Comparison of ENCODE assay signal across 9 mouse cellular contexts in genomic region chr17:42658634-42659422, GRCm38 (mm10). TPM values are rescaled to one million over a fixed set of nuclear protein-coding genes. Genes with fewer than 3 reads are reported as not detected.
DNase-seq lines count a peak whose midpoint lies in the region; ATAC-seq and TF ChIP-seq lines count a peak whose summit lies in the region.
"Had no signal": no experiment of that assay in that cellular context is flagged by ENCODE, and none has a peak within 500 bp of the region (broad histone marks: within the 10 kb centered on the region; RNA-seq: fewer than 3 reads in every experiment).

No protein-coding gene starts in this region.

- TF ChIP-seq CTCF in gastrocnemius, adult 2 months (IDR thresholded peaks at IDR 0.05) = peak; percentile 84

- no peak for ATAC-seq in megakaryocyte, adult 5-6 weeks (ENCODE audit: poor library complexity, severe bottlenecking)

- no peak overlapping the region for H3K27ac ChIP-seq in gastrocnemius, adult 2 months

- H3K4me3 ChIP-seq in gastrocnemius, adult 2 months = no peak overlapping the region

- DNase-seq in urinary bladder, postnatal 25 days (ENCODE audit: low spot score) = peak; percentile 57
- no peak for DNase-seq in urinary bladder, adult 2 months (ENCODE audit: low spot score)
- DNase-seq in cerebellum, postnatal 10 days = peak; percentile 56 to 60
- DNase-seq in gastrocnemius, adult 2 months = peak; percentile 36
- peak; percentile 34 for DNase-seq in kidney, adult 9 months
- peak; percentile 11 to 14 for DNase-seq in lung, adult 18-20 months
- DNase-seq in ovary, postnatal 36 days (ENCODE audit: low spot score) = peak; percentile 36

- intact Hi-C loops in gastrocnemius, adult 2 months (cut with DNase I) = loop anchor here (1.0 kb wide), 1 partner anchor 123 kb away; no protein-coding TSS in a partner anchor

RNA-seq across cellular contexts. Expression of gene Adgrf4, which starts 33.3 kb away (rescaled TPM):
- 2.2 and 2.8 TPM in 2 replicates for polyA plus RNA-seq in urinary bladder, adult 2 months (2012; rRNA removed)
- total RNA-seq in gastrocnemius, adult 2 months (2021) = under 1 TPM; 0.17 to 0.33 TPM
- total RNA-seq in megakaryocyte, adult 5-6 weeks (2015) = not detected in 2 replicates
- not detected in 2 replicates for total RNA-seq in megakaryocyte, adult 5-6 weeks (2017)

RNA-seq across cellular contexts. Expression of gene Opn5, which starts 47.6 kb away (rescaled TPM):
- 0.04 TPM in 1 of 2 replicates, not detected in the other for polyA plus RNA-seq in urinary bladder, adult 2 months (2012; rRNA removed)
- not detected for total RNA-seq in gastrocnemius, adult 2 months (2021)
- not detected in 2 replicates for total RNA-seq in megakaryocyte, adult 5-6 weeks (2015)
- total RNA-seq in megakaryocyte, adult 5-6 weeks (2017) = not detected in 2 replicates
- polyA plus RNA-seq: gonadal fat pad, adult 2 months had no signal
